Mouse (Mus musculus): Measurements from ENCODE around the gene Cacna1f.

Cacna1f gene

DNA sequence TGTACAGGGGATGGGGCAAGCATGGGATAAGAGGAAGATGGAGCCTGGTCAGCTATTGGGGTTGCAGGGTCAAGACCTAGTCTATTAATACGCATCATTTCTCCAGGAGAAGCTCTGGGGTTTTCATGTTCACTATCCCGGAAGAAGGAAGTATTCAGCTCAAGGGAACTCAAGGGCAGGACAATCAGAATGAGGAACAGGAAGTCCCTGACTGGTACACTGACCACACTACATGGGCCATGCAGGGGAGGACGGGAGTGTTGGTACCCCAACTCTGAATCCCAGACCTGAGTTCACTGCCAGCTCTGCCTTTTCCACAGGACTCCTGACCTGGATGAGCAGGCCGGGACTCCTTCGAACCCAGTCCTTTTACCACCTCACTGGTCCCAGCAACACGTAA, 25.7 kb downstream of the Cacna1f start:
- DNase-seq (ENCODE audit: low spot score): no peak

DNA sequence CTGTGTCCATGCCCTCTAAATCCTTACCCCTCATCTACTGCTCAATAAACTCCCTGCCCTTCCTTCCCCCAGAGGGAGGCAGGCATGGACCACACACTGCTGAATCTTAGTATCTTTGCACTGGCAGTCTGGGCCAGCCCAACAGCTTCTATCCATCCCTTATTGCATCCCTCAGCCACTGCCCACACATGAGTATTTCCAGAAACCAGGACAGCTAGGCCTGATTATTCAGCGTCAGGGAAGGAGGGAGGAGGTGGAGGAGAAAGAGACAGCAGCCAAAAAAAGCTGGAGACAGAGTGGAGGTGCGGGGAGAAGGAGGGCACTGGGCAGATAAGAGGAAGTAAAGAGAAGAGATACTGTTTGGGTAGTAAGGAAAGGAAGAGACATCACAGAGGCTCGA, 28.2 kb downstream of the Cacna1f start:
- no peak for DNase-seq (ENCODE audit: low spot score)

- peak; percentile 33 for DNase-seq (ENCODE audit: low spot score)
Measured at GRCm38 (mm10) chrX:7638401-7639091, 31.7 kb downstream of the Cacna1f start, which contains the start of gene Syp. Gene Syp (plus strand): TSS chrX:7638471.

DNA sequence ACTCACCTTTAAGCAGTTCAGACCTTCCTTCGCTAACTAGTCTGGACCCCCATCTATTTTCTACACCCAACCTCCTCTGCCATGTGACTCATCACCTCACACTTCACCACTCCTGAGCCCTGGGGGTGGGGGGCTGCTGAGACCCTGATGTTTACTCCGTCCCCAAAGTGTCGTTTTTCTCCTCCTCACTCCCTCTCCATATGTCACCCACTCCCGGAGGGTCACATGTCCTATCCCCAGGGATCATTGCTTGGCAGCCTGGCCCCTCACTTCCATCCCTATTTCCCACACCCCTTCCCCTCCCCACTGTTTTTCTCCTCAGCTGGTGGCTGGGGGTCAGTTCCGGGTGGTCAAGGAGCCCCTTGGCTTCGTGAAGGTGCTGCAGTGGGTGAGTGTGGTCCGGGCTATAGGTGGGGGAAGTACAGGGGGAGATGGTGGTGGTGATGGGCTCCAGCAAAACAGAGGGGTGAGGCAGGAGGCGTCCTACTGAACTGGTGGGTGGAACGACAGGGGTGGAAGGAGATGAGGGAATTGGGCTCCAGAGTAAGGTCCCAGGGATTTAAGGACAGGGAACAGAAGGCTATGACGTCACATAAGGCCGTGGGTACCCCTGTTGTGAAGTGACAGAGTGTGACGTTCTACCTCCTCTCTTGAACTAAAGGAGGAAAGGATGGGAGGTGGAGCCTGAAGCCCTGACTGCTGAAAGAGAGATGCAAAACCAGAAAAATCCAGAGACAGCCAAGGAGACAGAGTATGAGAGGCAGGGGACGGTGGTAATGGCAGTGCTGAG, 32.8 kb downstream of the Cacna1f start:
- DNase-seq (ENCODE audit: low spot score): no peak

DNA sequence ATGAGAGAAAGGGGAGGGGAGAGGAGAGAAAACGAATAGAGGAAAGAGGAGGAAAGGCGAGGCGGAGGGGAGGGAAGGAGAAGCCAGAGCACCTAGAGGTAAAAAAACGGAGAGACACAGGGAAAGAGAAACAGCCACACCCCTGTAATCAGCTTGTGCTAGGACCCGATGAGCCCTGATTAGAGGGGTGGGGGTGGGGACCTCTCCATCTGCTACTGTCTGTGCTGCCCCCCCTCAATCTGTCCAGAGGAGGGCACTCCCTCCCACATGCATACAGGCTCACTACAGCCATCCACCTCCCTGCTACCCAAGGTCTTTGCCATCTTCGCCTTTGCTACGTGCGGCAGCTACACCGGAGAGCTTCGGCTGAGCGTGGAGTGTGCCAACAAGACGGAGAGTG, 33.9 kb downstream of the Cacna1f start:
- DNase-seq (ENCODE audit: low spot score): no peak

DNA sequence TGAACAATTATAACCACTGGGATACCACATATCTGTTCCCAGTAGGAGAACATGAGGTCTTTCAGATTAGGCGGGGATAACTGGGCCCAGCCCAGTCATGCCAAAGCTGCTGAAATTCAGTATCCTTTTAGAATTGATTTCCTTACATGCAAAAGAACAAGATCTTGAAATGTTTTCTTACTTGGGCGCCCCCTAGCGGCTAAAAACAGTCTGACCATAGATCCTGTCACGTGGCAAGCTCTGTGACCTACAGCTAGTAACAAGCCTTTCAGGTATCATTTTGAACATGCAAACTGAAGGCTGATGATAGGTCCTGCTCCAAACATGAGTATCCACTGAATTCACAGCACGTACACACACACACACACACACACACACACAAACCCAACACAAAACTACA, 38.5 kb downstream of the Cacna1f start:
- peak; percentile 52 for DNase-seq (ENCODE audit: low spot score)

DNA sequence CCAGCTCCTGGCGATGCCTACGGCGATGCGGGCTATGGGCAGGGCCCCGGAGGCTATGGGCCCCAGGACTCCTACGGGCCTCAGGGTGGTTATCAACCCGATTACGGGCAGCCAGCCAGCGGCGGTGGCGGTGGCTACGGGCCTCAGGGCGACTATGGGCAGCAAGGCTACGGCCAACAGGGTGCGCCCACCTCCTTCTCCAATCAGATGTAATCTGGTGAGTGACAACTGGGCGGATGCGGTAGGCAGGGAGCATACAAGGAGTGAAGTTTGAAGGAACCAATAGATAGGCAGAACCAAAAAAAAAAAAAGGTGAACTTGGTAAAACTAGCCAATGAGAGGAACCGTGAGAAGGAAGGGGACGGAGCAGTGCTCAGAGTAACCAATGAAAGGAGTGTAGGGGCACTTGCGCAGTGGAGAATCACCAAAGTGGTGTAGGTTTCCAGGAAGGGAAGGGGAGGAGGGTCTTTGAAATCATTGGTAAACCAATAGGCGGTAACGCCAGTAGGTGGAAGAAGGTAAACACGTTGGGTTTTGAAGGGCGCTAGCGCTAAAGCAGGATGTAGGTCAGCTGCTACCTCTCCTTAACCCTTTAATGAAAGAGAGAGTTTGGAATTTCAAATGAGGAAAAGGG, 41.9 kb downstream of the Cacna1f start:
- DNase-seq (ENCODE audit: low spot score): peak; percentile 45

DNA sequence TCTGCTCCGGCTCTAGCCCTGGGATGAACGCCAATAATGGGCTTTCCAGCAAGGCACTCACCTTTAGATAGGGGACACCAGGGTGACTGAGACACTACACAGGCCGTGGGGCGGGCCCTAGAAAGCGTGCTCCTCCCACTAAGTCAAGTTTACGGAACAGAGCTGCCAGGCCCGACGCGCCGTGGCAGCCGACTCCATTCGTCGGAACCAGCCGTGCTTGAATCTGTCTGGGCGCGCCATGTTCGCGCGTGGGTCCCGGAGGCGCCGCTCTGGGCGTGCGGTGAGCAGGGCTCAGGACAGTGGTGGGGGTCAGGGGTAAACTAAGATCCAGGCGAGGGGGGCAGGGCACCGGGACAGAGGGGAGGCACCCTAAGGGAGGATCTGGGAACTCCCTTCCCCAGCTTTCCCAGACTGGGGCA, 50.3 kb downstream of the Cacna1f start, which contains the start of gene Prickle3:
Gene Prickle3, plus strand, starts transcription at position 40 of the 419 bp plus-strand sequence.
- DNase-seq (ENCODE audit: low spot score): no peak

GRCm38 (mm10) chrX:7658031-7658784, 51.3 kb downstream of the Cacna1f start:
- DNase-seq (ENCODE audit: low spot score): no peak

GRCm38 (mm10) chrX:7658785-7659589, 52.1 kb downstream of the Cacna1f start:
- no peak for DNase-seq (ENCODE audit: low spot score)

GRCm38 (mm10) chrX:7661086-7661485, 54.2 kb downstream of the Cacna1f start:
- DNase-seq (ENCODE audit: low spot score): no peak

- no peak for DNase-seq (ENCODE audit: low spot score)
Measured at GRCm38 (mm10) chrX:7662936-7663335, 56.1 kb downstream of the Cacna1f start.

DNA sequence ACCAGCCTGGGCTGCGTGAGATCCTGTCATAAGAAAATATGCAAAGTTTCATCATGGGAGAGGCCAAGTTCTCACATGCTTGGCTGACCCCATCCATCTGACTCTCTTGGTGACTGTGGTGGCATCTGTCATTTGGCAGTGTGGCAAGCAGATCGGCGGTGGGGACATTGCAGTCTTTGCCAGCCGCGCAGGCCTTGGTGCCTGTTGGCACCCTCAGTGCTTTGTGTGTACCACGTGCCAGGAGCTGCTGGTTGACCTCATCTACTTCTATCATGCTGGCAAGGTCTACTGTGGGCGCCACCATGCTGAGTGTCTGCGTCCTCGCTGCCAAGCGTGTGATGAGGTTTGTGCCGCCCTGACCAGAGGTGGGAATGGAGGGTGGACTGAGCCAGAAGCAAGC, 57.9 kb downstream of the Cacna1f start:
- DNase-seq (ENCODE audit: low spot score): no peak

DNA sequence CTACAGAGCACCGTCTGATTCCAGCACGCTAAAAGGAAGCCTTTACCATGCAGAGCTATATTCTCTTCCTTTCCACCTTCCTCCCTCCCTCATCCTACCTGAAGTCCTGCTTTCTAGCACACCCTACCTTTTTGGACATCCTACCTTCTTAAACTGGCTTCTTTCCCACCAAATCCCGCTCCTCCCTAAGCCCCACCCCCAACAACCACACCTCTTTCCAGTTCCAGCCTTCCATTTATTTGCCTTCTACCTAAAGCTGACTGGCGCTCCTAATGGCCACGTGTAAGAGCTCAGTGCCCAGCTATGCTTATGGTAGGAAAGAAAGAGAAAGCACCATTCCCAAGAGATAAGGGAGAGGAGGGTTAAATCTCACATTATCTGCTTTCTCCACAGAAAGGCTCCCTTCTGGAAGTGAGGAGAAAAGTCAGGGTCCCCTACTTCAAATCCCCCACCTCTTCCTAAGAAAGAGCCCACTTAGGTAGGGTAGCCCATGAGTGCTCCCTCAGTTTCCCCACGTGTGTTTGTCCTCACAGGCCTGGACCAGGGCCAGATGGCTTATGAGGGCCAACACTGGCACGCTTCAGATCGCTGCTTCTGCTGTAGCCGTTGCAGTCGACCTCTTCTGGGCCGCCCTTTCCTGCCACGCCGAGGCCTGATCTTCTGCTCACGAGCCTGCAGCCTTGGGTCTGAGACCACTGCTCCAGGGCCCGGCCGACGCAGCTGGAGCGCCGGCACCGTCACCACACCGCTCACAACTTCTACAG, 59.0 kb downstream of the Cacna1f start:
- no peak for DNase-seq (ENCODE audit: low spot score)

DNA sequence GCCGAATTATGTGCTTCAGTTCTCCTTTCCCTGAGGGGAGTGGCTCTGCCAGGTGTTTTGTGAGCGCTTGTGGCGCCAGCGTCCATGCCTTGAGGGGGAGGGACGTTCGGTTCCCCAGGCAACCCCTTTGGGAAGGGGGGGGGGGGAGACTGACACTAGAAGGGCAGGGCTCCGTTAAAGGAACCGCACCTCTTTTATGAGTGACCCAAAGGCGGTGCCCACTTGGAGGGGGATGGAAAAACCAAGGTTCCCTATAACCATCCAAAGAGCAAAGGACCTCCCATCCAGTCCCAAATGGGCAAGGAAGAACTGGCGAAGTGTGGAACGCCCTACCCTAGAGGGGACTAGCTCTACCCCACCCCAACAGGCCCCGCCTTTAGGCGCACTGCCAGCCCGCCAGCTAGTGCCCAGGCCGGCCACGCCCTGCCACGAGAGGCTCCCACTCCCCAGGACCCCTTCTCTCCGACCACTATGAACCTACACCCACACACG, 63.6 kb downstream of the Cacna1f start:
- no peak for DNase-seq (ENCODE audit: low spot score)

- DNase-seq (ENCODE audit: low spot score): no peak
Measured at GRCm38 (mm10) chrX:7670921-7671623, 64.2 kb downstream of the Cacna1f start, which contains the start of gene Plp2. Gene Plp2 (minus strand): TSS chrX:7671390.

GRCm38 (mm10) chrX:7672739-7673138, 65.9 kb downstream of the Cacna1f start:
- no peak for DNase-seq (ENCODE audit: low spot score)

GRCm38 (mm10) chrX:7673578-7674281, 66.8 kb downstream of the Cacna1f start:
- no peak for DNase-seq (ENCODE audit: low spot score)

All from ovary, postnatal 10 days (tissue).